Mouse (Mus musculus) kidney, embryonic 15.5 days (tissue): ENCODE data around the gene Pir. TPM values are rescaled to one million over a fixed set of nuclear protein-coding genes. Genes with fewer than 3 reads are reported as not detected.
A peak's percentile ranks its signal among the peaks of the same experiment; 100 is the strongest.

Experiments used
- ATAC-seq: fragments of 200-750 bp; cut with Nextera tagmentation; replicated peaks from 2 replicates; pipeline ENCODE4 v1.8.0; 2017; ENCODE audit warnings: moderate TSS enrichment; ENCODE audit not compliant: low FRiP score
- H3K27ac ChIP-seq: fragments of 300-500 bp; sonication (generic); 2 replicates; pipeline ENCODE4 v1.5.1; 2015; ENCODE audit warnings: mild to moderate bottlenecking, inconsistent platforms
- H3K27me3 ChIP-seq: fragments of 300-500 bp; sonication (generic); 2 replicates; pipeline ENCODE4 v1.6.1; 2015; ENCODE audit warnings: inconsistent platforms
- H3K36me3 ChIP-seq: fragments of 300-500 bp; sonication (generic); 2 replicates; pipeline ENCODE4 v1.6.1; 2015; ENCODE audit warnings: inconsistent platforms
- H3K4me1 ChIP-seq: fragments of 300-500 bp; sonication (generic); 2 replicates; pipeline ENCODE4 v1.6.1; 2015; ENCODE audit warnings: inconsistent platforms
- H3K4me2 ChIP-seq: fragments of 300-500 bp; sonication (generic); 2 replicates; pipeline ENCODE4 v1.6.1; 2015; ENCODE audit warnings: moderate library complexity, mild to moderate bottlenecking, inconsistent platforms
- H3K4me3 ChIP-seq: fragments of 300-500 bp; sonication (generic); replicated peaks from 2 replicates; pipeline ENCODE4 v1.5.1; 2015; ENCODE audit warnings: mild to moderate bottlenecking, inconsistent platforms
- H3K9ac ChIP-seq: fragments of 300-500 bp; sonication (generic); 2 replicates; pipeline ENCODE4 v1.6.1; 2015; ENCODE audit warnings: mild to moderate bottlenecking, inconsistent platforms
- H3K9me3 ChIP-seq: fragments of 300-500 bp; sonication (generic); replicated peaks from 2 replicates; pipeline ENCODE4 v1.6.1; 2016; ENCODE audit warnings: inconsistent platforms
- WGBS: fragments of 180-500 bp; shearing (Covaris S2); methylation state at CpG from one replicate; pipeline ENCODE4 v1.1.7; 2015; ENCODE audit warnings: mixed read lengths; 5-methylcytosine and 5-hydroxymethylcytosine counted together
- polyA plus RNA-seq: library from polyadenylated mRNA; unstranded; fragments of >200 nt; fragmentation: Nextera tagmentation; extraction: Ambion mirVana; gene quantifications from 2 replicates; pipeline ENCODE4 v1.2.1, GENCODE M21; 2015

Gene Pir
- polyA plus RNA-seq, 1 experiment from 2014 or later = 10.9 TPM

- no peaks in the 10 kb centered on the region for H3K36me3 ChIP-seq
- no peak overlapping the region for H3K4me2 ChIP-seq
- no peak overlapping the region for H3K4me3 ChIP-seq
- no peak overlapping the region for H3K9ac ChIP-seq
- H3K27ac ChIP-seq = no peak overlapping the region
- 76% methylated on average over 3 of the region's 3 CpGs for WGBS
- peaks cover 19% of the 10 kb centered on the region for H3K27me3 ChIP-seq
- no peaks in the 10 kb centered on the region for H3K9me3 ChIP-seq
- no peaks in the 10 kb centered on the region for H3K4me1 ChIP-seq
- no peak for ATAC-seq
These were observed 139.2 kb downstream of the Pir start for GRCm38 (mm10) chrX:164408301-164408927.

- Histone ChIP-seq H3K27me3 (peaks cover 31% of the 10 kb centered on the region), H3K4me1 (no peaks in the 10 kb centered on the region), H3K9ac (no peak overlapping the region), H3K9me3 (no peaks in the 10 kb centered on the region), H3K36me3 (no peaks in the 10 kb centered on the region), H3K4me3 (no peak overlapping the region), H3K4me2 (no peak overlapping the region), H3K27ac (no peak overlapping the region)
- no peak for ATAC-seq
- 74% methylated on average over 1 of the region's 1 CpGs for WGBS
These were observed 141.4 kb downstream of the Pir start for GRCm38 (mm10) chrX:164410562-164410961.

GRCm38 (mm10) chrX:164416803-164417202, 147.6 kb downstream of the Pir start:
- Histone ChIP-seq H3K36me3 (no peaks in the 10 kb centered on the region), H3K4me1 (0 out of 2 replicates have a peak, but pooled peaks cover 8% of the 10 kb centered on the region), H3K4me3 (no peak overlapping the region), H3K9me3 (no peaks in the 10 kb centered on the region), H3K4me2 (no peak overlapping the region), H3K9ac (no peak overlapping the region), H3K27ac (no peak overlapping the region), H3K27me3 (peaks cover 44% of the 10 kb centered on the region)
- 81% methylated on average over 2 of the region's 2 CpGs for WGBS
- no peak for ATAC-seq

GRCm38 (mm10) chrX:164418008-164418407, 148.8 kb downstream of the Pir start:
- H3K27ac ChIP-seq = no peak overlapping the region
- H3K9me3 ChIP-seq = no peaks in the 10 kb centered on the region
- peaks cover 43% of the 10 kb centered on the region for H3K27me3 ChIP-seq
- H3K4me3 ChIP-seq = no peak overlapping the region
- H3K9ac ChIP-seq = no peak overlapping the region
- H3K4me1 ChIP-seq = 0 out of 2 replicates have a peak, but pooled peaks cover 8% of the 10 kb centered on the region
- no peak for ATAC-seq
- H3K36me3 ChIP-seq = peaks cover 6% of the 10 kb centered on the region
- no peak overlapping the region for H3K4me2 ChIP-seq

GRCm38 (mm10) chrX:164419471-164419939, 150.3 kb downstream of the Pir start, which contains the start of gene Piga:
Gene Piga, plus strand, starts transcription at chrX:164419787.
- Histone ChIP-seq H3K27me3 (peaks cover 46% of the 10 kb centered on the region), H3K27ac (peak within 1 kb of the TSS; percentile 82), H3K4me2 (peak within 1 kb of the TSS; percentile 51), H3K4me3 (peak within 1 kb of the TSS; percentile 60), H3K9ac (peak within 1 kb of the TSS; percentile 56), H3K36me3 (peaks cover 17% of the 10 kb centered on the region), H3K4me1 (0 out of 2 replicates have a peak, but pooled peaks cover 8% of the 10 kb centered on the region), H3K9me3 (no peaks in the 10 kb centered on the region)
- WGBS = 13% methylated on average over 40 of the region's 40 CpGs
- ATAC-seq = peak; percentile 100

- Histone ChIP-seq H3K4me1 (0 out of 2 replicates have a peak, but pooled peaks cover 8% of the 10 kb centered on the region), H3K4me2 (peak overlapping the region; percentile 51), H3K9me3 (no peaks in the 10 kb centered on the region), H3K9ac (peak overlapping the region; percentile 56), H3K4me3 (peak overlapping the region; percentile 60), H3K27ac (peak overlapping the region; percentile 82), H3K27me3 (peaks cover 43% of the 10 kb centered on the region), H3K36me3 (peaks cover 17% of the 10 kb centered on the region)
- 31% methylated on average over 13 of the region's 13 CpGs for WGBS
- ATAC-seq = no peak; the same call in 1 of the 2 replicates
These were observed 150.8 kb downstream of the Pir start for GRCm38 (mm10) chrX:164419955-164420354.

- H3K9ac ChIP-seq = peak overlapping the region; percentile 56
- H3K4me2 ChIP-seq = peak overlapping the region; percentile 51
- ATAC-seq = no peak
- 47% methylated on average over 3 of the region's 3 CpGs for WGBS
- no peak overlapping the region for H3K27ac ChIP-seq
- 0 out of 2 replicates have a peak, but pooled peaks cover 8% of the 10 kb centered on the region for H3K4me1 ChIP-seq
- peak overlapping the region; percentile 60 for H3K4me3 ChIP-seq
- no peaks in the 10 kb centered on the region for H3K9me3 ChIP-seq
- H3K36me3 ChIP-seq = peaks cover 17% of the 10 kb centered on the region
- H3K27me3 ChIP-seq = peaks cover 45% of the 10 kb centered on the region
These were observed 151.3 kb downstream of the Pir start for GRCm38 (mm10) chrX:164420518-164420917.

Other genes starting within 250 kb of the Pir start
- 1.7 and 1.9 TPM in 2 replicates for gene Car5b, start 241.4 kb upstream of the Pir start, polyA plus RNA-seq
- gene Siah1b, start 192.9 kb upstream of the Pir start, polyA plus RNA-seq = 30.2 and 33.7 TPM in 2 replicates
- 77.2 and 88.6 TPM in 2 replicates for gene Cltrn, start 180.5 kb upstream of the Pir start, polyA plus RNA-seq
- gene Ace2, start 130.0 kb upstream of the Pir start, polyA plus RNA-seq = 62.6 and 62.8 TPM in 2 replicates
- gene Bmx, start 11.2 kb upstream of the Pir start, polyA plus RNA-seq = 0.57 and 1.2 TPM in 2 replicates
- 17.7 and 20.3 TPM in 2 replicates for gene Vegfd, start 104.0 kb downstream of the Pir start, polyA plus RNA-seq
- gene Piga, start 150.4 kb downstream of the Pir start, polyA plus RNA-seq = 13.8 and 14.0 TPM in 2 replicates
- 0.15 TPM in 1 of 2 replicates, not detected in the other for gene Asb11, start 167.6 kb downstream of the Pir start, polyA plus RNA-seq
- gene Asb9, start 237.0 kb downstream of the Pir start, polyA plus RNA-seq = 14.7 and 15.2 TPM in 2 replicates